Mouse (Mus musculus): ENCODE results near the gene Ppm1a.
"Not testable (repeated sequence)": the region's sequence is repeated elsewhere in the genome, so short reads cannot be mapped to it uniquely, and the experiment has no call there.

The Ppm1a gene

GRCm38 (mm10) chr12:72761649-72762261, 4.5 kb downstream of the Ppm1a start:
- DNase-seq (ENCODE audit: low spot score), result peak; percentile 83

- DNase-seq (ENCODE audit: low spot score), result no peak
These were observed 5.2 kb downstream of the Ppm1a start for GRCm38 (mm10) chr12:72762502-72762901.

GRCm38 (mm10) chr12:72763156-72763555, 5.9 kb downstream of the Ppm1a start:
- no peak for DNase-seq (ENCODE audit: low spot score)

- no peak for DNase-seq (ENCODE audit: low spot score)
These were observed 10.6 kb downstream of the Ppm1a start for GRCm38 (mm10) chr12:72767809-72768208.

GRCm38 (mm10) chr12:72768230-72768629, 11.0 kb downstream of the Ppm1a start:
- no peak for DNase-seq (ENCODE audit: low spot score)

GRCm38 (mm10) chr12:72769546-72770230, 12.4 kb downstream of the Ppm1a start:
- DNase-seq (ENCODE audit: low spot score), result no peak

GRCm38 (mm10) chr12:72771153-72771552, 13.9 kb downstream of the Ppm1a start:
- no peak for DNase-seq (ENCODE audit: low spot score)

- DNase-seq (ENCODE audit: low spot score), result no peak
These were observed 14.5 kb downstream of the Ppm1a start for GRCm38 (mm10) chr12:72771711-72772110.

GRCm38 (mm10) chr12:72773921-72774320, 16.7 kb downstream of the Ppm1a start:
- no peak for DNase-seq (ENCODE audit: low spot score)

- no peak for DNase-seq (ENCODE audit: low spot score)
These were observed 20.0 kb downstream of the Ppm1a start for GRCm38 (mm10) chr12:72777244-72777643.

GRCm38 (mm10) chr12:72780136-72780535, 22.9 kb downstream of the Ppm1a start:
- DNase-seq (ENCODE audit: low spot score), result no peak

- not testable (repeated sequence) for DNase-seq (ENCODE audit: low spot score)
These were observed 25.5 kb downstream of the Ppm1a start for GRCm38 (mm10) chr12:72782786-72783185.

GRCm38 (mm10) chr12:72785183-72785930, 28.1 kb downstream of the Ppm1a start:
- DNase-seq (ENCODE audit: low spot score), result no peak

GRCm38 (mm10) chr12:72786551-72786950, 29.3 kb downstream of the Ppm1a start:
- no peak for DNase-seq (ENCODE audit: low spot score)

GRCm38 (mm10) chr12:72786986-72787385, 29.7 kb downstream of the Ppm1a start:
- no peak for DNase-seq (ENCODE audit: low spot score)

GRCm38 (mm10) chr12:72790538-72790937, 33.3 kb downstream of the Ppm1a start:
- no peak for DNase-seq (ENCODE audit: low spot score)

GRCm38 (mm10) chr12:72792320-72793091, 35.3 kb downstream of the Ppm1a start:
- no peak for DNase-seq (ENCODE audit: low spot score)

- no peak for DNase-seq (ENCODE audit: low spot score)
These were observed 36.7 kb downstream of the Ppm1a start for GRCm38 (mm10) chr12:72793983-72794382.

GRCm38 (mm10) chr12:72809798-72810197, 52.5 kb downstream of the Ppm1a start:
- DNase-seq (ENCODE audit: low spot score), result no peak

GRCm38 (mm10) chr12:72811588-72811987, 54.3 kb downstream of the Ppm1a start:
- DNase-seq (ENCODE audit: low spot score), result no peak

- DNase-seq (ENCODE audit: low spot score), result peak; percentile 73
These were observed 63.7 kb downstream of the Ppm1a start for GRCm38 (mm10) chr12:72820940-72821431.

GRCm38 (mm10) chr12:72821589-72821988, 64.3 kb downstream of the Ppm1a start:
- no peak for DNase-seq (ENCODE audit: low spot score)
